Mouse (Mus musculus) hindbrain, embryonic 14.5 days (tissue): ENCODE measurements at regions not wholly inside any gene's neighbourhood (a gene's known extent, or its start where the extent isn't known, plus 50 kb on each side); places are given as distances from the start of the nearest gene placed in this dataset.

Experiments used
- ATAC-seq: fragments of 200-750 bp; cut with Nextera tagmentation; 2 replicates; pipeline ENCODE4 v1.8.0; 2017; ENCODE audit warnings: moderate number of reproducible peaks, mild to moderate bottlenecking, moderate TSS enrichment, moderate library complexity; ENCODE audit not compliant: low FRiP score
- DNase-seq: peaks from one replicate; pipeline ENCODE4 v3.0.0-alpha.2; 2015; ENCODE audit warnings: low spot score
- H3K27ac ChIP-seq: fragments of 300-500 bp; sonication (generic); 2 replicates; pipeline ENCODE4 v1.5.1; 2014; ENCODE audit warnings: mild to moderate bottlenecking, moderate library complexity
- H3K27me3 ChIP-seq: fragments of 300-500 bp; sonication (generic); 2 replicates; pipeline ENCODE4 v1.6.1; 2014; ENCODE audit warnings: mild to moderate bottlenecking, low read length, mixed read lengths; ENCODE audit not compliant: control insufficient read depth, insufficient read depth
- H3K36me3 ChIP-seq: fragments of 300-500 bp; sonication (generic); replicated peaks from 2 replicates; pipeline ENCODE4 v1.6.1; 2014; ENCODE audit not compliant: control insufficient read depth, insufficient read depth
- H3K4me1 ChIP-seq: fragments of 300-500 bp; sonication (generic); replicated peaks from 2 replicates; pipeline ENCODE4 v1.6.1; 2014; ENCODE audit warnings: antibody characterized with exemption, low read length, mixed read lengths; ENCODE audit not compliant: control insufficient read depth, insufficient read depth
- H3K4me2 ChIP-seq: fragments of 300-500 bp; sonication (generic); replicated peaks from 2 replicates; pipeline ENCODE4 v1.6.1; 2014; ENCODE audit warnings: mild to moderate bottlenecking, moderate library complexity
- H3K4me3 ChIP-seq: fragments of 300-500 bp; sonication (generic); replicated peaks from 2 replicates; pipeline ENCODE4 v1.5.1; 2014; ENCODE audit warnings: mild to moderate bottlenecking, low read length
- H3K9ac ChIP-seq: fragments of 300-500 bp; sonication (generic); 2 replicates; pipeline ENCODE4 v1.6.1; 2014
- H3K9me3 ChIP-seq: fragments of 300-500 bp; sonication (generic); 2 replicates; pipeline ENCODE4 v1.6.1; 2016; ENCODE audit warnings: low read length; ENCODE audit not compliant: control insufficient read depth
- WGBS: fragments of 180-500 bp; shearing (Covaris S2); extraction: QIAGEN DNeasy Blood & Tissue Kit; methylation state at CpG from one replicate; pipeline ENCODE4 v1.1.7; 2014; 5-methylcytosine and 5-hydroxymethylcytosine counted together

GRCm38 (mm10) chr3:133651996-133652395, 107.1 kb upstream of the Tet2 start:
- Histone ChIP-seq H3K4me2 (no peak overlapping the region), H3K9me3 (no peaks in the 10 kb centered on the region), H3K4me3 (no peak overlapping the region), H3K4me1 (no peaks in the 10 kb centered on the region), H3K27ac (no peak overlapping the region), H3K27me3 (no peaks in the 10 kb centered on the region), H3K9ac (no peak overlapping the region), H3K36me3 (no peaks in the 10 kb centered on the region)
- 85% methylated on average over 4 of the region's 4 CpGs for WGBS
- ATAC-seq (no peak), DNase-seq (no peak)

GRCm38 (mm10) chr3:133659759-133660158, 114.8 kb upstream of the Tet2 start:
- ATAC-seq: no peak
- no peak for DNase-seq
- 90% methylated on average over 8 of the region's 8 CpGs for WGBS
- Histone ChIP-seq H3K27me3 (no peaks in the 10 kb centered on the region), H3K36me3 (no peaks in the 10 kb centered on the region), H3K9me3 (no peaks in the 10 kb centered on the region), H3K4me2 (no peak overlapping the region), H3K9ac (no peak overlapping the region), H3K4me3 (no peak overlapping the region), H3K4me1 (no peaks in the 10 kb centered on the region), H3K27ac (no peak overlapping the region)

- Histone ChIP-seq H3K9ac (no peak overlapping the region), H3K4me3 (no peak overlapping the region), H3K27me3 (no peaks in the 10 kb centered on the region), H3K36me3 (no peaks in the 10 kb centered on the region), H3K9me3 (no peaks in the 10 kb centered on the region), H3K4me1 (no peaks in the 10 kb centered on the region), H3K4me2 (no peak overlapping the region), H3K27ac (no peak overlapping the region)
- no peak for DNase-seq
- no peak for ATAC-seq
- WGBS: 78% methylated on average over 3 of the region's 3 CpGs
These were observed 116.4 kb upstream of the Tet2 start for GRCm38 (mm10) chr3:133661303-133661702.

- Histone ChIP-seq H3K4me1 (no peaks in the 10 kb centered on the region), H3K27ac (no peak overlapping the region), H3K4me3 (no peak overlapping the region), H3K27me3 (no peaks in the 10 kb centered on the region), H3K9ac (no peak overlapping the region), H3K4me2 (no peak overlapping the region), H3K9me3 (no peaks in the 10 kb centered on the region), H3K36me3 (no peaks in the 10 kb centered on the region)
- ATAC-seq: no peak
- WGBS: 82% methylated on average over 3 of the region's 3 CpGs
- DNase-seq: no peak
These were observed 120.0 kb upstream of the Tet2 start for GRCm38 (mm10) chr3:133664914-133665313.

- WGBS: 93% methylated on average over 6 of the region's 6 CpGs
- no peak for ATAC-seq
- Histone ChIP-seq H3K9ac (no peak overlapping the region), H3K4me1 (no peaks in the 10 kb centered on the region), H3K36me3 (no peaks in the 10 kb centered on the region), H3K4me2 (no peak overlapping the region), H3K27me3 (no peaks in the 10 kb centered on the region), H3K9me3 (no peaks in the 10 kb centered on the region), H3K4me3 (no peak overlapping the region), H3K27ac (no peak overlapping the region)
- DNase-seq: no peak
These were observed 120.7 kb upstream of the Tet2 start for GRCm38 (mm10) chr3:133665425-133666317.

- Histone ChIP-seq H3K9ac (no peak overlapping the region), H3K27me3 (no peaks in the 10 kb centered on the region), H3K36me3 (no peaks in the 10 kb centered on the region), H3K9me3 (no peaks in the 10 kb centered on the region), H3K4me1 (no peaks in the 10 kb centered on the region), H3K27ac (no peak overlapping the region), H3K4me2 (no peak overlapping the region), H3K4me3 (no peak overlapping the region)
- DNase-seq: no peak
- ATAC-seq: no peak
- 74% methylated on average over 10 of the region's 10 CpGs for WGBS
These were observed 128.0 kb upstream of the Tet2 start for GRCm38 (mm10) chr3:133672742-133673447.

- no peak overlapping the region for H3K9ac ChIP-seq
- no peaks in the 10 kb centered on the region for H3K9me3 ChIP-seq
- H3K4me3 ChIP-seq: no peak overlapping the region
- H3K27me3 ChIP-seq: no peaks in the 10 kb centered on the region
- H3K4me2 ChIP-seq: no peak overlapping the region
- ATAC-seq (no peak), DNase-seq (no peak)
- WGBS: 93% methylated on average over 1 of the region's 1 CpGs
- no peaks in the 10 kb centered on the region for H3K36me3 ChIP-seq
- H3K27ac ChIP-seq: no peak overlapping the region
- no peaks in the 10 kb centered on the region for H3K4me1 ChIP-seq
These were observed 133.0 kb upstream of the Tet2 start for GRCm38 (mm10) chr3:133677892-133678291.

GRCm38 (mm10) chr3:133679891-133680290, 135.0 kb upstream of the Tet2 start:
- H3K4me1 ChIP-seq: no peaks in the 10 kb centered on the region
- no peak overlapping the region for H3K9ac ChIP-seq
- no peak overlapping the region for H3K4me3 ChIP-seq
- no peaks in the 10 kb centered on the region for H3K36me3 ChIP-seq
- WGBS: 95% methylated on average over 1 of the region's 1 CpGs
- H3K4me2 ChIP-seq: no peak overlapping the region
- H3K9me3 ChIP-seq: no peaks in the 10 kb centered on the region
- DNase-seq: no peak
- no peaks in the 10 kb centered on the region for H3K27me3 ChIP-seq
- no peak for ATAC-seq
- no peak overlapping the region for H3K27ac ChIP-seq

- 89% methylated on average over 2 of the region's 2 CpGs for WGBS
These were observed 135.4 kb upstream of the Tet2 start for GRCm38 (mm10) chr3:133680343-133680742.

More at GRCm38 (mm10) chr3:133680343-133680742, 135.4 kb upstream of the Tet2 start:
- Histone ChIP-seq H3K4me3 (no peak overlapping the region), H3K27me3 (no peaks in the 10 kb centered on the region), H3K9ac (no peak overlapping the region), H3K4me2 (no peak overlapping the region), H3K27ac (no peak overlapping the region), H3K9me3 (no peaks in the 10 kb centered on the region), H3K36me3 (no peaks in the 10 kb centered on the region), H3K4me1 (0 out of 2 replicates have a peak, but pooled peaks cover under 1% of the 10 kb centered on the region)
- ATAC-seq: no peak
- DNase-seq: no peak
